Mouse (Mus musculus): ENCODE measurements at regions not wholly inside any gene's neighbourhood (a gene's known extent, or its start where the extent isn't known, plus 50 kb on each side); places are given as distances from the start of the nearest gene placed in this dataset.

GRCm38 (mm10) chr12:9997190-9997561 is 372.6 kb upstream of the Nt5c1b start:
- no peak for TF ChIP-seq CTCF (IDR thresholded peaks at IDR 0.05; ENCODE audit: borderline replicate concordance, insufficient read depth, low read length)
- TF ChIP-seq POLR2A (IDR thresholded peaks at IDR 0.05; ENCODE audit: low read depth, low read length) = no peak

Data from embryonic fibroblast, embryonic 13.5 days (primary cell).